Mouse (Mus musculus) midbrain, embryonic 12.5 days (tissue): Measurements from ENCODE around the gene Zbtb4. TPM values are rescaled to one million over a fixed set of nuclear protein-coding genes. Genes with fewer than 3 reads are reported as not detected.

ENCODE experiments used
- ATAC-seq: fragments of 200-750 bp; cut with Nextera tagmentation; 2 replicates; pipeline ENCODE4 v1.8.0; 2017; ENCODE audit warnings: low read depth, moderate TSS enrichment, moderate library complexity; ENCODE audit not compliant: low FRiP score
- H3K27ac ChIP-seq: fragments of 300-500 bp; sonication (generic); replicated peaks from 2 replicates; pipeline ENCODE4 v1.5.1; 2016; ENCODE audit warnings: mild to moderate bottlenecking
- H3K27me3 ChIP-seq: fragments of 300-500 bp; sonication (generic); 2 replicates; pipeline ENCODE4 v1.6.1; 2016; ENCODE audit warnings: mild to moderate bottlenecking
- H3K36me3 ChIP-seq: fragments of 300-500 bp; sonication (generic); 2 replicates; pipeline ENCODE4 v1.6.1; 2016
- H3K4me1 ChIP-seq: fragments of 300-500 bp; sonication (generic); 2 replicates; pipeline ENCODE4 v1.6.1; 2016
- H3K4me2 ChIP-seq: fragments of 300-500 bp; sonication (generic); replicated peaks from 2 replicates; pipeline ENCODE4 v1.6.1; 2016; ENCODE audit warnings: mild to moderate bottlenecking, moderate library complexity
- H3K4me3 ChIP-seq: fragments of 300-500 bp; sonication (generic); 2 replicates; pipeline ENCODE4 v1.5.1; 2016; ENCODE audit warnings: mild to moderate bottlenecking
- H3K9ac ChIP-seq: fragments of 300-500 bp; sonication (generic); replicated peaks from 2 replicates; pipeline ENCODE4 v1.6.1; 2016; ENCODE audit warnings: mild to moderate bottlenecking, moderate library complexity
- H3K9me3 ChIP-seq: fragments of 300-500 bp; sonication (generic); 2 replicates; pipeline ENCODE4 v1.6.1; 2016; ENCODE audit warnings: mild to moderate bottlenecking
- WGBS: fragments of 180-500 bp; shearing (Covaris S2); methylation state at CpG from one replicate; pipeline ENCODE4 v1.1.7; 2016; 5-methylcytosine and 5-hydroxymethylcytosine counted together
- polyA plus RNA-seq: library from polyadenylated mRNA; unstranded; fragments of >200 nt; fragmentation: Nextera tagmentation; extraction: Ambion mirVana; gene quantifications from 2 replicates; pipeline ENCODE4 v1.2.1, GENCODE M21; 2016

Zbtb4 gene
- polyA plus RNA-seq, 1 experiment from 2014 or later: 2.0 TPM

DNA sequence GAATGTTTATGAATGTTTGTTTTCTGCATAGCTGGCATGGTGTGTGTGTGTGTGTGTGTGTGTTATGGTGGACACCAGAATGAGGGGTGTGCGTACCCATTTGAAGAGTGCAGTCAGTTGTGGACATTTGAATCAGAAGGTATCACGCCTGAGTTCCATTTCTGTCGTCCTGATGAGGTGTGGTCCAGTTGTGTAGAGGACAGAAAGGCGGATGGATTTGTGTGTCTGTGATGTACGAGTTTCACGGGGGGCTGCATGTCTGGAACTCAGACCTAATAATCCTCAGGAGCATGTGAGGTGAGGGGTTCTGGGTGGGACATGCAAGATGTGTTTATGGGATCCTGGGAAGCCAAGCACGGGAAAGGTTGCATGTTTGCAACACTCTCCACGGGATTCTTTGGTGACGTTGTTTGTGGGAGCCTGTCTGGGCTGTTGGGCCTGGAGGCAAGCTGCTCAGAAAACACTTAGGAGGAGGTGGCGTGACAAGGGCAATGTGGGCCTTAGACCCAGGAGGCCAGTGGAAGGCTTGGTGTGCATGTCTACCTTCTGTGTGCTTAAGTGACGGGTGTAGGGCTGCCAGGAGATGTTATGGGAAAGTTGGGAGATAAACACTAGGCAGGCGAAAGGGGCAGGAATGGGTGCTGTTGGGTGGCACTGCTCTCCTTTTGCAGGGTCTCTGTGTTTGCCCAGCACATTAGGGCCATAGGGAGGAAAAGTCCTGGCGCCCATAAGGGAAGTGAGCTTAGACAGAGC, 1.3 kb downstream of the Zbtb4 start:
- Histone ChIP-seq H3K4me1 (peaks cover 20% of the 10 kb centered on the region), H3K4me2 (peak overlapping the region; percentile 69), H3K4me3 (peak overlapping the region; percentile 72), H3K9me3 (no peaks in the 10 kb centered on the region), H3K9ac (peak overlapping the region; percentile 92), H3K27ac (no peak overlapping the region), H3K36me3 (no peaks in the 10 kb centered on the region), H3K27me3 (peaks cover 8% of the 10 kb centered on the region)
- ATAC-seq: no peak
- 62% methylated on average over 13 of the region's 13 CpGs for WGBS

DNA sequence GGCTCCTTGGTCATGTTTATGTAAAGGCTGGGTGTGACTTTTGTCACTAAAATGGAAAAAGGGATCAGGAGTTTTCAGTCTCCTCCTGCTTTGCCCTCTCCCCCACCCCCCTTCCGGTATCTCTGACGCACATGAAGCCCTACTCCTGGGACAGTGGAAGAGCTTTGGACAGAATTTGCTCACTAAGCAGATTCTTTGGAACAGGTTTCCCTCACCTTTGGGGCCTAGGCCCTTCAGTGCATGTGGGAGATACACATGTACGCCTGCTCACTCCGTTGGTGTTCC, 1.9 kb downstream of the Zbtb4 start:
- 67% methylated on average over 4 of the region's 4 CpGs for WGBS
- Histone ChIP-seq H3K4me2 (peak overlapping the region; percentile 69; the same call in 1 of the 2 replicates), H3K27me3 (peaks cover 8% of the 10 kb centered on the region), H3K27ac (no peak overlapping the region), H3K4me3 (no peak overlapping the region), H3K36me3 (no peaks in the 10 kb centered on the region), H3K4me1 (peaks cover 20% of the 10 kb centered on the region), H3K9me3 (no peaks in the 10 kb centered on the region), H3K9ac (no peak overlapping the region)
- no peak for ATAC-seq

DNA sequence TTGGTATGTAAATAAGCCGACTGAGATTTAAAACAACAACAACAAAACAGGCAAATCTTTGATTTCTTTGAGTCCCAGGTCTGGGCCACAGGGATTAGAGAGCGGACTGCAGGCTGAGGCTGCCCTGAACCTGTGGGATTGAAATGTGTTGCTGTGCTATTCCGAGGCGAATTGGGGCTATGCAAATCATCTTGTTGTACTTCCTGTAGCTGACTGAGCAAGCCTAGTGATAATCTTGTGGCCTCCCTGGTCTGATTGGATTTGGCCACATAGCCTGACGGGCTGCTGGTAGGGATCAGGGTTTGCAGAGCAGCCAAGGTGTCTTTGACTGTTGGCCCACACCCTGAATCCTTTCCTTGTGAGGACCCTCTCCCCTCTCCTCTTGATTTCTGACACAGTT, 9.2 kb downstream of the Zbtb4 start:
- Histone ChIP-seq H3K9me3 (no peaks in the 10 kb centered on the region), H3K9ac (no peak overlapping the region), H3K4me1 (no peaks in the 10 kb centered on the region), H3K4me3 (no peak overlapping the region), H3K27me3 (peaks cover 21% of the 10 kb centered on the region), H3K36me3 (0 out of 2 replicates have a peak, but pooled peaks cover 4% of the 10 kb centered on the region), H3K4me2 (no peak overlapping the region), H3K27ac (no peak overlapping the region)
- WGBS: 63% methylated on average over 5 of the region's 5 CpGs
- ATAC-seq: no peak

DNA sequence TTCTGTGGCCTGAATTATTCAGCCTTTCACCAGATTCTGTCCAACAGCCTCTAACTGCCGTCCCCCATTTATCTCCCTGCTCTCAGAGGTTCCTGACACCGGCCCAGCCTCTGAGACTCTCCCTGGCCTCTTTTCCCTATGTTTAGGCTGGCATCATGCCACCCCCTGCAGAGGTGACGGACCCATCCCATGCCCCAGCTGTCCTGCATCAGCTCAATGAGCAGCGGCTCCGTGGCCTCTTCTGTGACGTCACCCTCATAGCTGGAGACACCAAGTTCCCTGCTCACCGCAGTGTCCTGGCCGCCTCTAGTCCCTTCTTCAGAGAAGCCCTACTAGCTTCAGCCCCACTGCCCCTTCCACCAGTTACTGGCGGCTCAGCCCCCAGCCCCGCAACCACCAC, 10.0 kb downstream of the Zbtb4 start:
- Histone ChIP-seq H3K4me2 (no peak overlapping the region), H3K27me3 (peaks cover 21% of the 10 kb centered on the region), H3K36me3 (0 out of 2 replicates have a peak, but pooled peaks cover 4% of the 10 kb centered on the region), H3K9ac (no peak overlapping the region), H3K9me3 (no peaks in the 10 kb centered on the region), H3K4me3 (no peak overlapping the region), H3K4me1 (no peaks in the 10 kb centered on the region), H3K27ac (no peak overlapping the region)
- no peak for ATAC-seq
- WGBS: 68% methylated on average over 10 of the region's 10 CpGs

DNA sequence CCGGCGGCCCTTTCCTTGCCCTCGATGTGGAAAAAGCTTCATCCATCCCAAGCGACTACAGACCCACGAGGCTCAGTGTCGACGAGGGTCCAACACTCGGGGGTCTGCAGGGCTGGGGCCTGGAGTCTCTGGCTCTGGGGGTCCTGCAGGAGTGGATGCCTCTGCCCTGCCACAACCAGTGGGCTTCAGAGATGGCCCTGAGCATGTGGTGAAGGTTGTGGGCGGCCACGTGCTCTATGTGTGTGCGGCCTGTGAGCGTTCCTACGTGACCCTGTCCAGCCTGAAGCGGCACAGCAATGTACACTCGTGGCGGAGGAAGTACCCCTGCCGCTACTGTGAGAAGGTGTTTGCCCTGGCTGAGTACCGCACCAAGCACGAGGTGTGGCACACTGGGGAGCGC, 10.8 kb downstream of the Zbtb4 start:
- ATAC-seq: no peak
- Histone ChIP-seq H3K36me3 (0 out of 2 replicates have a peak, but pooled peaks cover 4% of the 10 kb centered on the region), H3K9me3 (no peaks in the 10 kb centered on the region), H3K27me3 (peaks cover 21% of the 10 kb centered on the region), H3K27ac (no peak overlapping the region), H3K4me1 (no peaks in the 10 kb centered on the region), H3K4me2 (no peak overlapping the region), H3K4me3 (no peak overlapping the region), H3K9ac (no peak overlapping the region)
- 86% methylated on average over 20 of the region's 20 CpGs for WGBS

DNA sequence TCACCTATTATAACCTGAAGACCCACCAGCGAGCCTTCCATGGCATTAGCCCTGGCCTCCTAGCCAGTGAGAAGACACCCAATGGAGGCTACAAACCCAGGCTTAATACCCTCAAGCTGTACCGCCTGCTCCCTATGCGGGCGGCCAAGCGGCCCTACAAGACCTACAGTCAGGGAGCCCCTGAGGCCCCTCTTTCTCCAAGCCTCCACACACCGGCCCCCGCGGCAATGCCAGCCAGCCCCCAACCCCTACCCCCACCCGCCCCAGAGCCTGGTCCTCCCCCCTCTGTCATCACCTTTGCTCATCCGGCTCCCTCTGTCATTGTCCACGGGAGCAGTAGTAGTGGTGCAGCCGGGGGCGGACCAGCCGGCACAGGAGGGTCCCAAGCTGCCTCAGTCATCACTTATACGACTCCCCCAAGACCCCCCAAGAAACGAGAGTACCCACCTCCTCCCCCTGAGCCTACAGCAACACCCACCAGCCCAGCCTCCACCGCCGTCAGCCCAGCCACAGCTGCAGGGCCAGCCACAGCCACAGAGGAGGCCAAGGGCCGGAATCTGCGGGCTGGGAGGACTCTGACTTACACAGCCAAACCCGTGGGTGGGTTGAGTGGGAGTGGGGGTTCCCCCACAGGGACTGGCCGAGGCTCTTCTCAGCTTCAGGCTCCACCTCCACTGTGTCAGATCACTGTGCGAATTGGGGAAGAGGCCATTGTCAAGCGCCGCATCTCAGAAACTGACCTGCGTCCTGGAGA, 12.0 kb downstream of the Zbtb4 start:
- no peak for ATAC-seq
- H3K27me3 ChIP-seq: peaks cover 21% of the 10 kb centered on the region
- no peak overlapping the region for H3K27ac ChIP-seq
- H3K9me3 ChIP-seq: no peaks in the 10 kb centered on the region
- H3K9ac ChIP-seq: no peak overlapping the region
- 70% methylated on average over 24 of the region's 26 CpGs for WGBS
- H3K4me1 ChIP-seq: no peaks in the 10 kb centered on the region
- H3K4me3 ChIP-seq: no peak overlapping the region
- H3K36me3 ChIP-seq: 0 out of 2 replicates have a peak, but pooled peaks cover 4% of the 10 kb centered on the region
- H3K4me2 ChIP-seq: no peak overlapping the region

DNA sequence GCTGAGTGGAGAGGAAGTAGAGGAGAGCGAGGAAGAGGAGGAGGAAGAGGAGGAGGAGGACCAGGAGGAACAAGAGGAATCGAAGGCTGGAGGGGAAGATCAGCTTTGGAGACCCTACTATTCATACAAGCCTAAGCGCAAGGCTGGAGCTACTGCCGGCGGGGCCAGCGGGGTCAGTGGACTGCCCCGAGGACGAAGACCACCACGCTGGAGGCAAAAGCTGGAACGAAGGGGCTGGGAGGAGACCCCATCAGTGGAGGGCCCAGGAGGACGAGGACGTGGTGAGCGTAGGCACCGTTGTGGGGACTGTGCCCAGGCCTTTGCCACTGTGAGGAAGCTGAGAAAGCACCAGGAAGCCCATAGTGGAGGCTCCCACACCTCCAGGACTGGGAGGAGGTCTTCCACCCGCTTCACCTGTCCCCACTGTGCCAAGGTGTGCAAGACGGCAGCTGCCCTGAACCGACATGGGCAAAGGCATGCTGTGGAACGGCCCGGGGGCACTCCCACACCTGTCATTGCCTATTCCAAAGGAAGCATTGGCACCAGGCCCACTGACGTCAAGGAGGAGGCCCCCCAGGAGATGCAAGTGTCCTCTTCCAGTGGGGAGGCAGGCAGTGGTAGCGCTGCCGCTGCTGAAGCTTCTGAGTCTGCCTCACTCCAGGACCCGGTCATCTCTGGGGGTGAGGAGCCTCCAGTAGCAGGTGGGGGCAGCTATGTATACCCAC, 12.7 kb downstream of the Zbtb4 start:
- Histone ChIP-seq H3K4me2 (no peak overlapping the region), H3K9ac (no peak overlapping the region), H3K4me1 (no peaks in the 10 kb centered on the region), H3K27ac (no peak overlapping the region), H3K4me3 (no peak overlapping the region), H3K27me3 (peaks cover 21% of the 10 kb centered on the region), H3K36me3 (0 out of 2 replicates have a peak, but pooled peaks cover 4% of the 10 kb centered on the region), H3K9me3 (no peaks in the 10 kb centered on the region)
- 73% methylated on average over 23 of the region's 23 CpGs for WGBS
- ATAC-seq: no peak

DNA sequence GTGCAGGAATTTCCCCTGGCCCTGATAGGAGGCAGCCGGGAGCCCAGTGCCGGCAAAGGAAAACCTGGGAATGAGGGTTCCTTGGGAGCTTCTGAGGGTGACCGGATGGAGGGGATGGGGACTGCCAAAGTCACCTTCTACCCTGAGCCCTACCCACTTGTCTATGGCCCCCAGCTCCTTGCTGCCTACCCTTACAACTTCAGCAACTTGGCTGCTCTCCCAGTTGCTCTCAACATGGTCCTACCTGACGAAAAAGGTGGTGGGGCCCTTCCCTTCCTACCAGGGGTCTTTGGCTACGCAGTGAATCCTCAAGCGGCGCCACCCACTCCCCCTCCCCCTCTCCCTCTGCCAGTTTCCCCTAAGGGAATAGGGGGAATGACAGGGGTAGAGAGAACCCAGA, 13.3 kb downstream of the Zbtb4 start:
- H3K27ac ChIP-seq: no peak overlapping the region

DNA sequence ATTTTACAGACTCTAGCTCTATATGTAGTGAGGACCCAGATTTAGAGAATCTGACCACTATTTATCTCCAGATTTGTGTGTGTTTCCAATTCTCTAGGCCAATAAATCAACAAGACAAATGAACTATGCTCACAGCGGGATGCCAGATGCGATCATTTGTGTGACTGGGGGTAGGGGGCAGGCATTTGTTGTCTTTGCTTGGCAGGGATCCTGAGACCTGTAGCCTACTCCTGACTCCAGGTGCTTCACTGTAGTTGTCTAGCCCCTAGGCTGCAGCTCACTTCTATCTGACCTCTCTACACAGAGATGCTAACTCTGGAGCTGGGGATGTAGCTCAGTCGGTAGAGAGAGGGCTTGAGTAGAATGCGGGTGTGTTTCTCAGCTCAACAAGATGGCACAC, 16.1 kb downstream of the Zbtb4 start:
- no peak overlapping the region for H3K4me3 ChIP-seq
- WGBS: 58% methylated on average over 4 of the region's 4 CpGs
- peaks cover 15% of the 10 kb centered on the region for H3K27me3 ChIP-seq
- H3K27ac ChIP-seq: no peak overlapping the region
- H3K36me3 ChIP-seq: no peaks in the 10 kb centered on the region
- no peak overlapping the region for H3K4me2 ChIP-seq
- H3K9ac ChIP-seq: no peak overlapping the region
- no peak for ATAC-seq
- H3K9me3 ChIP-seq: no peaks in the 10 kb centered on the region
- no peaks in the 10 kb centered on the region for H3K4me1 ChIP-seq

More for the DNA sequence above, 13.3 kb downstream of the Zbtb4 start:
- Histone ChIP-seq H3K9ac (no peak overlapping the region), H3K27me3 (peaks cover 21% of the 10 kb centered on the region), H3K9me3 (no peaks in the 10 kb centered on the region), H3K4me1 (no peaks in the 10 kb centered on the region), H3K36me3 (0 out of 2 replicates have a peak, but pooled peaks cover 4% of the 10 kb centered on the region), H3K4me3 (no peak overlapping the region), H3K4me2 (no peak overlapping the region)
- no peak for ATAC-seq
- WGBS: 49% methylated on average over 7 of the region's 7 CpGs

DNA sequence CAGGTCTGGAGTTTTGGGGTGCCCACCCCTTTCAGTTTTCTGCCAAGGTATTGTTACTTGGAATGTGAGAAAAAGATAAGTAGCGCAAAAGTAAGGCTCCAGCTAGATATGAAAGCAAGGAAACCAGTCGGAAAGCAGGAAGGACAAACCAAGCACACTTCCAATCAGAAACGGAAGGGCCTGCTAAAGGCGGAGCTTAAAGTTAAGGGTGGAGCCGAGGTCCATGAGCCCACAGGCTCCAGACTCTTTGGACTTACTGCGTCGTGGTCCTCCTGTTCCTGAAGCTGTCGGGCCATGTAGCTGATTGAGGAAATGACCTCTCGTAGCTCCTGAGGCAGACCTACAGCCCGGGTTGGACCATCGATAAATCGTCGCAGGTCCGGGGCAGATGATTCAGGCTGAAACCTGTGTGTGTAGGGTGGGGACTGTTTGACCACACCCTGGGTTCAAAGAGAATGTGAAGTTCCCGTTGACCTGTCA, 19.1 kb downstream of the Zbtb4 start:
- Histone ChIP-seq H3K4me2 (no peak overlapping the region), H3K4me3 (no peak overlapping the region), H3K36me3 (no peaks in the 10 kb centered on the region), H3K9me3 (no peaks in the 10 kb centered on the region), H3K9ac (no peak overlapping the region), H3K27ac (no peak overlapping the region), H3K27me3 (peaks cover 3% of the 10 kb centered on the region), H3K4me1 (no peaks in the 10 kb centered on the region)
- WGBS: 51% methylated on average over 15 of the region's 15 CpGs
- ATAC-seq: no peak

DNA sequence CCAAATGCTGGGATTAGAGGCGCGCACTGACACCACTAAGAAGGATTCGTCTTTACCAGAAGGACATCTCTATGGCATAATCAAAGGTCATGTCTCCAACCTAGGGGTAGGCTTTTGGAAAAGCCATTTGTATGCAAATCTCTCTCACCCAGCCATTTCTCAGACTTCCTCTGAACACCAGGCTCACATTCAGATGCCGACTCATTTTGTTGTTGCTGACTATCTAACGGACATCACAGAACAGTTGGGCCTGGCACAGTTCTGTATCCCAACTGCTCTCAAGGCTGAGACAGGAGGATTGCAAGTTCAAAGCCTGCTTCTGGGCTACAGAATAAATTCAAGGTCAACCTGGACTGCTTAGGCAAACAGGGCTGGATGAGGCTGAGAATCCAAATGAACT, 21.6 kb downstream of the Zbtb4 start:
- no peaks in the 10 kb centered on the region for H3K36me3 ChIP-seq
- WGBS: 84% methylated on average over 5 of the region's 5 CpGs

DNA sequence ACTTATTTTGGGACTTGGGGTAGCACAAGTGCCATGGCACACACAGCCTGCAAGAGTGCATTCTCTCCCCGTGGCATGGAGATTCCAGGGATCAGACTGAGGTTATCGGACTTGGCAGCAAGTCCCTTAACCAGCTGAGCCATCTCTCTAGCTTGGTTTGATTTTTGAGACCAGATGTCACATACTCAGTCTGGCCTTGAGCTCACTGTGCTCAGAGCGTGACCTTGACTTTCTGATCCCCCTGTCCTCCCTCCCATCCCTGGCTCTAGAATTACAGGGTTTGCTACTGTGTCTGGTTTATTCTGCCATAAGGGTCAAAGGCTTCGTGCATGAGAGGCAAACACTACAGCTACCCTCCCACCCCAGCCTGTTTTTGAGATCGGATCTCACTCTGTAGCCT, 23.7 kb downstream of the Zbtb4 start:
- H3K4me2 ChIP-seq: no peak overlapping the region
- no peaks in the 10 kb centered on the region for H3K4me1 ChIP-seq
- no peak overlapping the region for H3K9ac ChIP-seq
- H3K36me3 ChIP-seq: no peaks in the 10 kb centered on the region
- H3K27me3 ChIP-seq: peaks cover 16% of the 10 kb centered on the region
- no peak overlapping the region for H3K27ac ChIP-seq
- 69% methylated on average over 5 of the region's 5 CpGs for WGBS
- H3K9me3 ChIP-seq: no peaks in the 10 kb centered on the region
- H3K4me3 ChIP-seq: no peak overlapping the region
- ATAC-seq: no peak

More for the DNA sequence above, 21.6 kb downstream of the Zbtb4 start:
- Histone ChIP-seq H3K27ac (no peak overlapping the region), H3K4me3 (no peak overlapping the region), H3K4me1 (no peaks in the 10 kb centered on the region), H3K9ac (no peak overlapping the region), H3K4me2 (no peak overlapping the region), H3K27me3 (peaks cover 3% of the 10 kb centered on the region), H3K9me3 (no peaks in the 10 kb centered on the region)
- no peak for ATAC-seq
